Mouse (Mus musculus) hindbrain, embryonic 11.5 days (tissue): ENCODE measurements around the gene Gm28490. TPM values are rescaled to one million over a fixed set of nuclear protein-coding genes. Genes with fewer than 3 reads are reported as not detected.
"Not testable (repeated sequence)": the region's sequence is repeated elsewhere in the genome, so short reads cannot be mapped to it uniquely, and the experiment has no call there.

Experiments
- ATAC-seq: fragments of 200-750 bp; cut with Nextera tagmentation; 2 replicates; pipeline ENCODE4 v1.8.0; 2017; ENCODE audit warnings: mild to moderate bottlenecking, moderate TSS enrichment, moderate library complexity; ENCODE audit not compliant: low FRiP score
- DNase-seq: peaks from one replicate; pipeline ENCODE4 v3.0.0-alpha.2; 2015; ENCODE audit warnings: low spot score
- H3K27ac ChIP-seq: fragments of 300-500 bp; sonication (generic); 2 replicates; pipeline ENCODE4 v1.5.1; 2014; ENCODE audit warnings: mild to moderate bottlenecking, low read depth, low read length
- H3K27me3 ChIP-seq: fragments of 300-500 bp; sonication (generic); 2 replicates; pipeline ENCODE4 v1.6.1; 2014; ENCODE audit warnings: mild to moderate bottlenecking, low read length, moderate library complexity, mixed read lengths; ENCODE audit not compliant: control insufficient read depth, insufficient read depth
- H3K36me3 ChIP-seq: fragments of 300-500 bp; sonication (generic); 2 replicates; pipeline ENCODE4 v1.6.1; 2014; ENCODE audit warnings: mild to moderate bottlenecking, low read length, moderate library complexity, mixed read lengths; ENCODE audit not compliant: control insufficient read depth, insufficient read depth
- H3K4me1 ChIP-seq: fragments of 300-500 bp; sonication (generic); replicated peaks from 2 replicates; pipeline ENCODE4 v1.6.1; 2014; ENCODE audit warnings: low read length, mixed read lengths; ENCODE audit not compliant: control insufficient read depth, insufficient read depth
- H3K4me2 ChIP-seq: fragments of 300-500 bp; sonication (generic); replicated peaks from 2 replicates; pipeline ENCODE4 v1.6.1; 2014; ENCODE audit warnings: mild to moderate bottlenecking, low read depth, low read length
- H3K4me3 ChIP-seq: fragments of 300-500 bp; sonication (generic); 2 replicates; pipeline ENCODE4 v1.5.1; 2014; ENCODE audit warnings: low read depth, low read length
- H3K9ac ChIP-seq: fragments of 300-500 bp; sonication (generic); 2 replicates; pipeline ENCODE4 v1.6.1; 2014; ENCODE audit warnings: low read depth, low read length
- H3K9me3 ChIP-seq: fragments of 300-500 bp; sonication (generic); 2 replicates; pipeline ENCODE4 v1.6.1; 2016; ENCODE audit warnings: low read length; ENCODE audit not compliant: control insufficient read depth
- WGBS: fragments of 180-500 bp; shearing (Covaris S2); extraction: QIAGEN DNeasy Blood & Tissue Kit; methylation state at CpG from one replicate; pipeline ENCODE4 v1.1.7; 2014; 5-methylcytosine and 5-hydroxymethylcytosine counted together
- polyA plus RNA-seq: library from polyadenylated mRNA; unstranded; fragments of >200 nt; fragmentation: Nextera tagmentation; extraction: Ambion mirVana; gene quantifications from 2 replicates; pipeline ENCODE4 v1.2.1, GENCODE M21; 2014

Gm28490 gene
- polyA plus RNA-seq = not detected in 2 replicates

GRCm38 (mm10) chrY:31634656-31635055 lies at the start of gene Gm28490:
Gene Gm28490, minus strand, starts transcription at chrY:31634756.
- not testable (repeated sequence) for H3K4me3 ChIP-seq, H3K9ac ChIP-seq
- no CpG with 5 or more reads among the region's 8 CpGs for WGBS

More at GRCm38 (mm10) chrY:31634656-31635055, at the start of gene Gm28490:
- H3K27me3 ChIP-seq, H3K9me3 ChIP-seq, DNase-seq, H3K36me3 ChIP-seq, H3K4me2 ChIP-seq, ATAC-seq, H3K27ac ChIP-seq, H3K4me1 ChIP-seq: not testable (repeated sequence)
